Mouse (Mus musculus) left cerebral cortex, postnatal 4 days (tissue): ENCODE data around the gene Slc38a3. TPM values are rescaled to one million over a fixed set of nuclear protein-coding genes. Genes with fewer than 3 reads are reported as not detected.

Source experiments
- DNase-seq: peaks from one replicate; pipeline ENCODE4 v3.0.0-alpha.2; 2022
- intact Hi-C: fragments of 180-260 bp; cut with DNase I; formaldehyde crosslinking; loops from one replicate; pipeline ENCODE4 v1.15.1; 2025
- total RNA-seq, 2 experiments: library from RNA; stranded (reverse); gene quantifications; 2 replicates each; pipeline ENCODE4 v1.2.3; 2021

Gene Slc38a3
- total RNA-seq, 2 experiments from 2014 or later = 65.0 to 68.4 TPM

GRCm38 (mm10) chr9:107674609-107675429 lies 5.5 kb upstream of the Slc38a3 start:
- no peak for DNase-seq
- intact Hi-C loops = loop anchor here (5.0 kb wide), 2 partner anchors 33 to 73 kb away; no protein-coding TSS in a partner anchor

GRCm38 (mm10) chr9:107670259-107670658 lies 929 bp upstream of the Slc38a3 start:
- intact Hi-C loops = no loop called here

GRCm38 (mm10) chr9:107668916-107669315 lies 414 bp downstream of the Slc38a3 start:
- intact Hi-C loops = no loop called here
- no peak for DNase-seq

More at GRCm38 (mm10) chr9:107670259-107670658, 929 bp upstream of the Slc38a3 start:
- DNase-seq = no peak

- no peak for DNase-seq
- intact Hi-C loops = no loop called here
Observed at GRCm38 (mm10) chr9:107668011-107668410, 1.3 kb downstream of the Slc38a3 start.

- intact Hi-C loops = no loop called here
- DNase-seq = peak; percentile 63
Observed at GRCm38 (mm10) chr9:107667219-107667618, 2.1 kb downstream of the Slc38a3 start.

GRCm38 (mm10) chr9:107666751-107667205 lies 2.6 kb downstream of the Slc38a3 start:
- no peak for DNase-seq
- intact Hi-C loops = no loop called here

- intact Hi-C loops = no loop called here
- no peak for DNase-seq
Observed at GRCm38 (mm10) chr9:107665308-107665707, 4.0 kb downstream of the Slc38a3 start.

GRCm38 (mm10) chr9:107663525-107663924 lies 5.8 kb downstream of the Slc38a3 start:
- intact Hi-C loops = no loop called here
- DNase-seq = no peak

- intact Hi-C loops = no loop called here
- DNase-seq = no peak
Observed at GRCm38 (mm10) chr9:107662342-107662741, 7.0 kb downstream of the Slc38a3 start.

GRCm38 (mm10) chr9:107660777-107661176 lies 8.6 kb downstream of the Slc38a3 start:
- DNase-seq = no peak
- intact Hi-C loops = no loop called here

- intact Hi-C loops = no loop called here
- DNase-seq = peak; percentile 62
Observed at GRCm38 (mm10) chr9:107659961-107660360, 9.4 kb downstream of the Slc38a3 start.

- peak; percentile 80 for DNase-seq
- intact Hi-C loops = no loop called here
Observed at GRCm38 (mm10) chr9:107659551-107659950, 9.8 kb downstream of the Slc38a3 start.

GRCm38 (mm10) chr9:107658096-107658495 lies 11.2 kb downstream of the Slc38a3 start:
- intact Hi-C loops = no loop called here
- DNase-seq = no peak

- intact Hi-C loops = no loop called here
Observed at GRCm38 (mm10) chr9:107657144-107657543, 12.2 kb downstream of the Slc38a3 start.

GRCm38 (mm10) chr9:107654585-107654984 lies 14.7 kb downstream of the Slc38a3 start:
- intact Hi-C loops = no loop called here
- no peak for DNase-seq

More at GRCm38 (mm10) chr9:107657144-107657543, 12.2 kb downstream of the Slc38a3 start:
- no peak for DNase-seq

GRCm38 (mm10) chr9:107653474-107653873 lies 15.9 kb downstream of the Slc38a3 start:
- no peak for DNase-seq
- intact Hi-C loops = no loop called here

GRCm38 (mm10) chr9:107650708-107651481 lies 18.4 kb downstream of the Slc38a3 start:
- intact Hi-C loops = no loop called here
- peak; percentile 69 for DNase-seq

GRCm38 (mm10) chr9:107650225-107650624 lies 19.1 kb downstream of the Slc38a3 start:
- DNase-seq = no peak
- intact Hi-C loops = no loop called here

- intact Hi-C loops = loop anchor here (5.0 kb wide), 1 partner anchor 89 kb away; no protein-coding TSS in a partner anchor
- DNase-seq = no peak
Observed at GRCm38 (mm10) chr9:107648767-107649166, 20.6 kb downstream of the Slc38a3 start.

GRCm38 (mm10) chr9:107646975-107647374 lies 22.4 kb downstream of the Slc38a3 start:
- no peak for DNase-seq
- intact Hi-C loops = loop anchor here (5.0 kb wide), 1 partner anchor 90 kb away; no protein-coding TSS in a partner anchor

GRCm38 (mm10) chr9:107645577-107645976 lies 23.8 kb downstream of the Slc38a3 start:
- intact Hi-C loops = loop anchor here (2.0 to 5.0 kb wide), 2 partner anchors 43 to 92 kb away; no protein-coding TSS in a partner anchor
- peak; percentile 85 for DNase-seq
